Mouse (Mus musculus): ENCODE data around the gene Parp1. TPM values are rescaled to one million over a fixed set of nuclear protein-coding genes. Genes with fewer than 3 reads are reported as not detected.

Gene Parp1
- polyA plus RNA-seq, 1 experiment, result 29.2 TPM

GRCm38 (mm10) chr1:180525301-180525700 is 43.4 kb upstream of the Parp1 start:
- no peak for TF ChIP-seq MAX (IDR thresholded peaks at IDR 0.05; ENCODE audit: low read depth)
- no peak for TF ChIP-seq TCF3 (IDR thresholded peaks at IDR 0.05; ENCODE audit: insufficient read length, low read depth)
- TF ChIP-seq USF1 (IDR thresholded peaks at IDR 0.05; ENCODE audit: low read depth), result no peak
- no peak for TF ChIP-seq E2F4 (IDR thresholded peaks at IDR 0.05; ENCODE audit: insufficient read depth)
- TF ChIP-seq SRF (IDR thresholded peaks at IDR 0.05; ENCODE audit: control insufficient read depth, insufficient read length, low read depth), result no peak
- TF ChIP-seq MYOG (IDR thresholded peaks at IDR 0.05; ENCODE audit: control insufficient read depth in 1 of 3, insufficient read depth in 1 of 3, insufficient read length in 2 of 3, low read depth in 2 of 3), result no peak
- no peak for TF ChIP-seq TCF12 (IDR thresholded peaks at IDR 0.05; ENCODE audit: insufficient read depth, poor library complexity, severe bottlenecking)
- no peak for TF ChIP-seq POLR2A (IDR thresholded peaks at IDR 0.05; ENCODE audit: insufficient read length, low read depth)

GRCm38 (mm10) chr1:180529847-180530246 is 38.9 kb upstream of the Parp1 start:
- Histone ChIP-seq H3K27me3 (ENCODE audit: control insufficient read depth, insufficient read depth, insufficient read length) (peaks cover 38% of the 10 kb centered on the region), H3K4me3 (no peak overlapping the region)

More at GRCm38 (mm10) chr1:180525301-180525700, 43.4 kb upstream of the Parp1 start:
- Histone ChIP-seq H3K36me3 (ENCODE audit: control insufficient read depth, insufficient read depth) (no peaks in the 10 kb centered on the region), H3K27me3 (ENCODE audit: control insufficient read depth, insufficient read depth, insufficient read length) (peaks cover 33% of the 10 kb centered on the region), H3K79me2 (ENCODE audit: control insufficient read depth, insufficient read depth) (no peaks in the 10 kb centered on the region), H3K4me2 (ENCODE audit: low read depth) (no peak overlapping the region), H3K4me3 (no peak overlapping the region), H3ac (ENCODE audit: control insufficient read depth, insufficient read length) (no peak overlapping the region)

GRCm38 (mm10) chr1:180530457-180531263 is 38.1 kb upstream of the Parp1 start:
- Histone ChIP-seq H3ac (ENCODE audit: control insufficient read depth, insufficient read length) (no peak overlapping the region), H3K4me2 (ENCODE audit: low read depth) (no peak overlapping the region), H3K36me3 (ENCODE audit: control insufficient read depth, insufficient read depth) (no peaks in the 10 kb centered on the region), H3K27me3 (ENCODE audit: control insufficient read depth, insufficient read depth, insufficient read length) (peaks cover 41% of the 10 kb centered on the region), H3K79me2 (ENCODE audit: control insufficient read depth, insufficient read depth) (no peaks in the 10 kb centered on the region), H3K4me3 (no peak overlapping the region)
- TF ChIP-seq MYOD1 (IDR thresholded peaks at IDR 0.05; ENCODE audit: control insufficient read depth in 1 of 3, insufficient read length in 2 of 3, low read depth in 2 of 3) (no peak), POLR2A (IDR thresholded peaks at IDR 0.05; ENCODE audit: insufficient read length, low read depth) (no peak), MYOG (IDR thresholded peaks at IDR 0.05; ENCODE audit: control insufficient read depth in 1 of 3, insufficient read depth in 1 of 3, insufficient read length in 2 of 3, low read depth in 2 of 3) (no peak), SRF (IDR thresholded peaks at IDR 0.05; ENCODE audit: control insufficient read depth, insufficient read length, low read depth) (no peak), REST (IDR thresholded peaks at IDR 0.05; ENCODE audit: insufficient read depth, insufficient read length) (no peak), MAX (IDR thresholded peaks at IDR 0.05; ENCODE audit: low read depth) (no peak), TCF12 (IDR thresholded peaks at IDR 0.05; ENCODE audit: insufficient read depth, poor library complexity, severe bottlenecking) (no peak)

More at GRCm38 (mm10) chr1:180529847-180530246, 38.9 kb upstream of the Parp1 start:
- Histone ChIP-seq H3K79me2 (ENCODE audit: control insufficient read depth, insufficient read depth) (no peaks in the 10 kb centered on the region), H3K4me2 (ENCODE audit: low read depth) (no peak overlapping the region), H3K36me3 (ENCODE audit: control insufficient read depth, insufficient read depth) (no peaks in the 10 kb centered on the region), H3ac (ENCODE audit: control insufficient read depth, insufficient read length) (no peak overlapping the region)
- TF ChIP-seq POLR2A (IDR thresholded peaks at IDR 0.05; ENCODE audit: insufficient read length, low read depth), result no peak
- no peak for TF ChIP-seq MYOD1 (IDR thresholded peaks at IDR 0.05; ENCODE audit: control insufficient read depth in 1 of 3, insufficient read length in 2 of 3, low read depth in 2 of 3)
- no peak for TF ChIP-seq POLR2AphosphoS2 (IDR thresholded peaks at IDR 0.05; ENCODE audit: insufficient read length, low read depth)
- no peak for TF ChIP-seq REST (IDR thresholded peaks at IDR 0.05; ENCODE audit: insufficient read depth, insufficient read length)

GRCm38 (mm10) chr1:180532671-180533070 is 36.1 kb upstream of the Parp1 start:
- TF ChIP-seq TCF3 (IDR thresholded peaks at IDR 0.05; ENCODE audit: insufficient read length, low read depth), result no peak
- TF ChIP-seq MYOG (IDR thresholded peaks at IDR 0.05; ENCODE audit: control insufficient read depth in 1 of 3, insufficient read depth in 1 of 3, insufficient read length in 2 of 3, low read depth in 2 of 3), result no peak
- TF ChIP-seq CEBPB (IDR thresholded peaks at IDR 0.05; ENCODE audit: insufficient read depth, poor library complexity, severe bottlenecking), result no peak
- TF ChIP-seq E2F4 (IDR thresholded peaks at IDR 0.05; ENCODE audit: insufficient read depth), result no peak
- no peak for TF ChIP-seq REST (IDR thresholded peaks at IDR 0.05; ENCODE audit: insufficient read depth, insufficient read length)
- no peak for TF ChIP-seq MAX (IDR thresholded peaks at IDR 0.05; ENCODE audit: low read depth)
- no peak for TF ChIP-seq SRF (IDR thresholded peaks at IDR 0.05; ENCODE audit: control insufficient read depth, insufficient read length, low read depth)
- TF ChIP-seq MYOD1 (IDR thresholded peaks at IDR 0.05; ENCODE audit: control insufficient read depth in 1 of 3, insufficient read length in 2 of 3, low read depth in 2 of 3), result no peak
- TF ChIP-seq POLR2AphosphoS2 (IDR thresholded peaks at IDR 0.05; ENCODE audit: insufficient read length, low read depth), result no peak
- TF ChIP-seq TCF12 (IDR thresholded peaks at IDR 0.05; ENCODE audit: insufficient read depth, poor library complexity, severe bottlenecking), result no peak
- no peak for TF ChIP-seq USF1 (IDR thresholded peaks at IDR 0.05; ENCODE audit: low read depth)
- TF ChIP-seq POLR2A (IDR thresholded peaks at IDR 0.05; ENCODE audit: insufficient read length, low read depth), result no peak
- H3K27me3 ChIP-seq (ENCODE audit: control insufficient read depth, insufficient read depth, insufficient read length), result peaks cover 44% of the 10 kb centered on the region
- H3K36me3 ChIP-seq (ENCODE audit: control insufficient read depth, insufficient read depth), result no peaks in the 10 kb centered on the region

GRCm38 (mm10) chr1:180536719-180537118 is 32.0 kb upstream of the Parp1 start:
- no peaks in the 10 kb centered on the region for H3K79me2 ChIP-seq (ENCODE audit: control insufficient read depth, insufficient read depth)
- peaks cover 29% of the 10 kb centered on the region for H3K27me3 ChIP-seq (ENCODE audit: control insufficient read depth, insufficient read depth, insufficient read length)
- TF ChIP-seq CEBPB (IDR thresholded peaks at IDR 0.05; ENCODE audit: insufficient read depth, poor library complexity, severe bottlenecking) (no peak), MAX (IDR thresholded peaks at IDR 0.05; ENCODE audit: low read depth) (no peak), TCF3 (IDR thresholded peaks at IDR 0.05; ENCODE audit: insufficient read length, low read depth) (no peak), E2F4 (IDR thresholded peaks at IDR 0.05; ENCODE audit: insufficient read depth) (no peak), REST (IDR thresholded peaks at IDR 0.05; ENCODE audit: insufficient read depth, insufficient read length) (no peak), POLR2AphosphoS2 (IDR thresholded peaks at IDR 0.05; ENCODE audit: insufficient read length, low read depth) (no peak), MYOG (IDR thresholded peaks at IDR 0.05; ENCODE audit: control insufficient read depth in 1 of 3, insufficient read depth in 1 of 3, insufficient read length in 2 of 3, low read depth in 2 of 3) (no peak), TCF12 (IDR thresholded peaks at IDR 0.05; ENCODE audit: insufficient read depth, poor library complexity, severe bottlenecking) (no peak)
- no peaks in the 10 kb centered on the region for H3K36me3 ChIP-seq (ENCODE audit: control insufficient read depth, insufficient read depth)
- no peak overlapping the region for H3K4me2 ChIP-seq (ENCODE audit: low read depth)
- no peak overlapping the region for H3ac ChIP-seq (ENCODE audit: control insufficient read depth, insufficient read length)
- H3K4me3 ChIP-seq, result no peak overlapping the region

More at GRCm38 (mm10) chr1:180532671-180533070, 36.1 kb upstream of the Parp1 start:
- no peak overlapping the region for H3K4me3 ChIP-seq
- H3ac ChIP-seq (ENCODE audit: control insufficient read depth, insufficient read length), result no peak overlapping the region
- no peak overlapping the region for H3K4me2 ChIP-seq (ENCODE audit: low read depth)
- no peaks in the 10 kb centered on the region for H3K79me2 ChIP-seq (ENCODE audit: control insufficient read depth, insufficient read depth)

All from myocyte (in vitro differentiated cells).